Mouse (Mus musculus) heart, adult 11 months (tissue): ENCODE results near the gene Etv5.
"Not testable (repeated sequence)": the region's sequence is repeated elsewhere in the genome, so short reads cannot be mapped to it uniquely, and the experiment has no call there.

ENCODE experiments used
- DNase-seq: peaks from one replicate; pipeline ENCODE4 v3.0.0; 2022

The Etv5 gene

GRCm38 (mm10) chr16:22389146-22389911, 50.2 kb downstream of the Etv5 start:
- no peak for DNase-seq

GRCm38 (mm10) chr16:22387731-22388130, 51.8 kb downstream of the Etv5 start:
- DNase-seq, result no peak

GRCm38 (mm10) chr16:22382018-22382417, 57.5 kb downstream of the Etv5 start:
- DNase-seq, result not testable (repeated sequence)

- no peak for DNase-seq
Measured at GRCm38 (mm10) chr16:22380981-22381380, 58.5 kb downstream of the Etv5 start.

- DNase-seq, result no peak
Measured at GRCm38 (mm10) chr16:22379986-22380385, 59.5 kb downstream of the Etv5 start.

GRCm38 (mm10) chr16:22379342-22379741, 60.2 kb downstream of the Etv5 start:
- no peak for DNase-seq

GRCm38 (mm10) chr16:22377714-22378113, 61.8 kb downstream of the Etv5 start:
- DNase-seq, result no peak

GRCm38 (mm10) chr16:22374898-22375297, 64.6 kb downstream of the Etv5 start:
- DNase-seq, result no peak

GRCm38 (mm10) chr16:22372701-22373124, 66.8 kb downstream of the Etv5 start:
- no peak for DNase-seq

GRCm38 (mm10) chr16:22372225-22372624, 67.3 kb downstream of the Etv5 start:
- DNase-seq, result no peak

GRCm38 (mm10) chr16:22367099-22367498, 72.4 kb downstream of the Etv5 start:
- peak; percentile 36 for DNase-seq

- peak; percentile 35 for DNase-seq
Measured at GRCm38 (mm10) chr16:22366040-22366439, 73.5 kb downstream of the Etv5 start.

GRCm38 (mm10) chr16:22365596-22365995, 73.9 kb downstream of the Etv5 start:
- DNase-seq, result peak; percentile 53

- DNase-seq, result peak; percentile 96
Measured at GRCm38 (mm10) chr16:22358701-22359354, 80.7 kb downstream of the Etv5 start.

- DNase-seq, result peak; percentile 59
Measured at GRCm38 (mm10) chr16:22354177-22354576, 85.3 kb downstream of the Etv5 start.

- peak; percentile 76 for DNase-seq
Measured at GRCm38 (mm10) chr16:22353639-22354038, 85.9 kb downstream of the Etv5 start.

GRCm38 (mm10) chr16:22351194-22351593, 88.3 kb downstream of the Etv5 start:
- no peak for DNase-seq

GRCm38 (mm10) chr16:22349798-22350197, 89.7 kb downstream of the Etv5 start:
- peak; percentile 83 for DNase-seq

GRCm38 (mm10) chr16:22348478-22349270, 90.8 kb downstream of the Etv5 start:
- peak; percentile 87 for DNase-seq

- DNase-seq, result no peak
Measured at GRCm38 (mm10) chr16:22348014-22348413, 91.5 kb downstream of the Etv5 start.

- DNase-seq, result peak; percentile 90
Measured at GRCm38 (mm10) chr16:22341236-22341671, 98.3 kb downstream of the Etv5 start.

- DNase-seq, result peak; percentile 12
Measured at GRCm38 (mm10) chr16:22335781-22336180, 103.7 kb downstream of the Etv5 start.
